Mouse (Mus musculus): Measurements from ENCODE around the gene Esr1. TPM values are rescaled to one million over a fixed set of nuclear protein-coding genes. Genes with fewer than 3 reads are reported as not detected.

Gene Esr1
- polyA plus RNA-seq, 2 experiments, result 0.06 to 0.29 TPM

DNA sequence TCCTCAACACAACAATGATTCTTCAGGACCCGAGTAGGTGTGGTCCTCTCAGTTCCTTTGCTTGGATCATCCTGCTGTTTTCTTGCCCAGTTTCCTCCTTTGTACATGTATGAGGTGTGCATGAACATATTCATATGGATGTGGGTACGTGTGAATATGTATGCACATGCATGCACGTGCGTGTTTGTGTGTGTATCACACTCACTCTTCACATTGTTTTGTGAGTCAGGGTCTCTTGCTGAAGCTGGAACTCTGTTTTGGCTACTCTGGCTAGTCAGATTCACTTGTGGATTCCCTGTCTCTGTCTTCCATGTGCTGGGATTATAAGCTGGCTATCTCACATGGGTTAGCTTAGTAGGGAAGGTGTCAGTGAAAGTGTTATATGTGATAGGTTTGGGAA is 141.6 kb downstream of the Esr1 start:
- ATAC-seq (ENCODE audit: insufficient read depth), result no peak
- Histone ChIP-seq H3K9me3 (ENCODE audit: control insufficient read depth, low read length) (no peaks in the 10 kb centered on the region), H3K4me3 (ENCODE audit: insufficient read depth in 1 of 2, low read depth in 2 of 2, low read length in 2 of 2) (no peak overlapping the region), H3K4me1 (replicated peaks; ENCODE audit: control insufficient read depth in 2 of 2, insufficient read depth in 2 of 2, low read length in 1 of 2) (no peaks in the 10 kb centered on the region), H3K36me3 (replicated peaks; ENCODE audit: control insufficient read depth, insufficient read depth, low read depth) (no peaks in the 10 kb centered on the region), H3K27me3 (ENCODE audit: control insufficient read depth, insufficient read depth, low read length) (no peaks in the 10 kb centered on the region), H3K27ac (no peak overlapping the region), H3K4me2 (ENCODE audit: low read depth) (no peak overlapping the region), H3K9ac (replicated peaks) (no peak overlapping the region)
- 46% methylated on average over 4 of the region's 4 CpGs for WGBS (ENCODE audit: insufficient replicate concordance)
- TF ChIP-seq EP300 (IDR thresholded peaks at IDR 0.05; ENCODE audit: low read depth) (no peak), CTCF (IDR thresholded peaks at IDR 0.05; ENCODE audit: low read depth) (no peak)
- DNase-seq (ENCODE audit: low read depth in 3 of 3, low spot score in 3 of 3), result no peak

DNA sequence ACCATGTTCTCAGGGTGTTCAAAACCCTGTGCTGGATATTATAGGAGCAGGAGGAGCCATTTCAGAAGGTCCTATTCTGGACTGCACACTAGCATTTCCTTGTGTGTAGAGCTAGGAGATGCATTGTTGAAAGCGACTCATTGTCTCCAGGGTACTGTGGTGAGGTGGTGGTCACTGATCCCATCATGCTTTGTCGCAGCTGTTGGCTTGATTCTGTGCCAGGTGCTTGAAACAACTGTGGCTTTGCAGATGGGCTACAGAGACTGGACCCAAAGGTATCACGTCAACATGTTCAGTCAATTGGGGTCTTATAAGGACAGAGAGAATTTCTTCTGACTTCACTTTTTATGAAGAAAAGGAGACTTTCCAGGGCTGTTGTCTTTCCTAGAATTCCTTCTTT is 164.1 kb downstream of the Esr1 start:
- Histone ChIP-seq H3K27ac (no peak overlapping the region), H3K9me3 (ENCODE audit: control insufficient read depth, low read length) (no peaks in the 10 kb centered on the region), H3K27me3 (ENCODE audit: control insufficient read depth, insufficient read depth, low read length) (no peaks in the 10 kb centered on the region), H3K4me1 (replicated peaks; ENCODE audit: control insufficient read depth in 2 of 2, insufficient read depth in 2 of 2, low read length in 1 of 2) (no peaks in the 10 kb centered on the region), H3K4me3 (ENCODE audit: insufficient read depth in 1 of 2, low read depth in 2 of 2, low read length in 2 of 2) (no peak overlapping the region), H3K9ac (replicated peaks) (no peak overlapping the region), H3K36me3 (replicated peaks; ENCODE audit: control insufficient read depth, insufficient read depth, low read depth) (no peaks in the 10 kb centered on the region), H3K4me2 (ENCODE audit: low read depth) (no peak overlapping the region)
- TF ChIP-seq CTCF (IDR thresholded peaks at IDR 0.05; ENCODE audit: low read depth), result no peak
- 63% methylated on average over 3 of the region's 3 CpGs for WGBS (ENCODE audit: insufficient replicate concordance)
- DNase-seq (ENCODE audit: low read depth in 3 of 3, low spot score in 3 of 3) (no peak), ATAC-seq (ENCODE audit: insufficient read depth) (no peak)

DNA sequence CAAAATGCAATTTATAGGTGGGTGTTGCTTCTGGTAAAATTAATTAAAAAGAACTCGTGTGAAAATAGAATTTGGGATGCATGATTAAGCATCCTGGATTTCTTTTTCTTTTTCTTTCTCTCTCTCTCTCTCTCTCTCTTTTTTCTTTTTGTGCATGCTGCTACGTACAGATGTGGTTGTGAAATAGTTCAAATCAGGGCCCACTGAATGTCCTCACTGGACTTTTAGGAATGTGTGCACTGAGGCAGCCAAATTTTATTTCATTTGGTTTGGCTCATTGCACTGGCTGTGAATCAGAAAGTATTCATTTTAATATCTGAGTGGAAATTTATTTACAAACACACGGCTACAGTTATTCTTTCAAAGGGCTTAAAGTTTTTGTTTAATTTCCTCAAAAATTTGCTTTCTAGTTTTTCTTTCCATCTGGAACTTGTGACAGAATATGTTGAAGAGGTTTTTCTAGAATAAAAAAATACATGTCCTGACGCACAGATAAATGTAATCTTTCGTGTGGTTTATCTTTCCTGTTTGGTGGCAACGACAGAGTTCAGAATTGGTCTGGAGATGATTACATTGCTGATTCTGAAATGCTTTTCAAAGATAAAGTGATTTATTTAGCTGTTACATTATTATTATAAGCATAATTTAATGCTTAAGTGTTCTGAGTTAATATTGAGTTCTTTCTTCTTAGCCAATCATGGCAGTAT is 164.8 kb downstream of the Esr1 start:
- ATAC-seq (ENCODE audit: insufficient read depth), result no peak
- 42% methylated on average over 6 of the region's 6 CpGs for WGBS (ENCODE audit: insufficient replicate concordance)
- no peak for DNase-seq (ENCODE audit: low read depth in 3 of 3, low spot score in 3 of 3)

DNA sequence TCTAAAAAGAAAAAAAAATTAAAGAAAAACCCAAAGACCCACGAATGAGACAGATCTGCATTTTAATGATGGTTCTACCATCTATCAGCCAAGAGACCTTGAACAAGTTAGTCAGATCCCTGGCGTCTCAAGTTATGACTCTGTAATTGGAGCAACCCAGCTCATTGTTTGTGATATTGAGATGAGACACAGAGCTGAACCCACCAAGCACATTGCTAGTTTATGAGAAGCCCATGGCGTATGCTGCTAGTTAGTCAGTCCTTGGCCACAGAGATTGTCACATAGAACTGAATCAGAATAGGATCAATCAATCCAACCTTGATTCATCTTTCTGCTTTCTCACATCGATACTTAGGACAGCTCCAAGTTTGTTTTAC is 165.3 kb downstream of the Esr1 start:
- H3K4me1 ChIP-seq (replicated peaks; ENCODE audit: control insufficient read depth in 2 of 2, insufficient read depth in 2 of 2, low read length in 1 of 2), result no peaks in the 10 kb centered on the region
- no peak overlapping the region for H3K9ac ChIP-seq (replicated peaks)
- no peak overlapping the region for H3K27ac ChIP-seq
- TF ChIP-seq CTCF (IDR thresholded peaks at IDR 0.05; ENCODE audit: low read depth) (no peak), EP300 (IDR thresholded peaks at IDR 0.05; ENCODE audit: low read depth) (no peak)
- no peak overlapping the region for H3K4me3 ChIP-seq (ENCODE audit: insufficient read depth in 1 of 2, low read depth in 2 of 2, low read length in 2 of 2)
- no peak for ATAC-seq (ENCODE audit: insufficient read depth)
- no peaks in the 10 kb centered on the region for H3K27me3 ChIP-seq (ENCODE audit: control insufficient read depth, insufficient read depth, low read length)
- H3K36me3 ChIP-seq (replicated peaks; ENCODE audit: control insufficient read depth, insufficient read depth, low read depth), result no peaks in the 10 kb centered on the region
- H3K4me2 ChIP-seq (ENCODE audit: low read depth), result no peak overlapping the region
- WGBS (ENCODE audit: insufficient replicate concordance), result 52% methylated on average over 4 of the region's 4 CpGs
- no peak for DNase-seq (ENCODE audit: low read depth in 3 of 3, low spot score in 3 of 3)
- no peaks in the 10 kb centered on the region for H3K9me3 ChIP-seq (ENCODE audit: control insufficient read depth, low read length)

More for the DNA sequence above, 164.8 kb downstream of the Esr1 start:
- Histone ChIP-seq H3K4me2 (ENCODE audit: low read depth) (no peak overlapping the region), H3K9ac (replicated peaks) (no peak overlapping the region), H3K27ac (no peak overlapping the region), H3K36me3 (replicated peaks; ENCODE audit: control insufficient read depth, insufficient read depth, low read depth) (no peaks in the 10 kb centered on the region), H3K4me3 (ENCODE audit: insufficient read depth in 1 of 2, low read depth in 2 of 2, low read length in 2 of 2) (no peak overlapping the region), H3K4me1 (replicated peaks; ENCODE audit: control insufficient read depth in 2 of 2, insufficient read depth in 2 of 2, low read length in 1 of 2) (no peaks in the 10 kb centered on the region), H3K9me3 (ENCODE audit: control insufficient read depth, low read length) (no peaks in the 10 kb centered on the region), H3K27me3 (ENCODE audit: control insufficient read depth, insufficient read depth, low read length) (no peaks in the 10 kb centered on the region)
- TF ChIP-seq CTCF (IDR thresholded peaks at IDR 0.05; ENCODE audit: low read depth) (no peak), EP300 (IDR thresholded peaks at IDR 0.05; ENCODE audit: low read depth) (no peak)

DNA sequence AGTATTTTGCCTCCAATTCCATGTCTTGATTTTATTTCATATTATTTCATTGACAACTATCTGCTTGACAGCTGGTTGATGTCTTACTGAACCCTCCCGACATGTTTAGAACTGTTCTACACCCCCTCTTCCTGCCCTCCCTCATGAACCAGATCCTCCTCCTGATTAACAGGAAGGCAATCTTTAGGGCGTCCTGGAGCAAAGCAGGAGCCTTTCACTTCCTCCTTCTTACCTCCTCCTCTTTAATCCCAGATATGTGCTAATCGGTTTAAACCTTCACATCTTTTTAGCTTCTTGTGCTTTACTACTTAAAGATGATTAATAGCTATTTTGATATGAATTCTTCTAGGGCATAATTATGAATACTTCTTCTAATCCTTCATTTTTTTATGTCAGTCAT is 166.6 kb downstream of the Esr1 start:
- Histone ChIP-seq H3K9me3 (ENCODE audit: control insufficient read depth, low read length) (no peaks in the 10 kb centered on the region), H3K27me3 (ENCODE audit: control insufficient read depth, insufficient read depth, low read length) (no peaks in the 10 kb centered on the region), H3K4me3 (ENCODE audit: insufficient read depth in 1 of 2, low read depth in 2 of 2, low read length in 2 of 2) (no peak overlapping the region), H3K27ac (no peak overlapping the region), H3K36me3 (replicated peaks; ENCODE audit: control insufficient read depth, insufficient read depth, low read depth) (no peaks in the 10 kb centered on the region), H3K4me1 (replicated peaks; ENCODE audit: control insufficient read depth in 2 of 2, insufficient read depth in 2 of 2, low read length in 1 of 2) (no peaks in the 10 kb centered on the region), H3K9ac (replicated peaks) (no peak overlapping the region), H3K4me2 (ENCODE audit: low read depth) (no peak overlapping the region)
- no peak for ATAC-seq (ENCODE audit: insufficient read depth)
- WGBS (ENCODE audit: insufficient replicate concordance), result 23% methylated on average over 3 of the region's 3 CpGs
- TF ChIP-seq CTCF (IDR thresholded peaks at IDR 0.05; ENCODE audit: low read depth), result no peak
- TF ChIP-seq EP300 (IDR thresholded peaks at IDR 0.05; ENCODE audit: low read depth), result no peak
- no peak for DNase-seq (ENCODE audit: low read depth in 3 of 3, low spot score in 3 of 3)
